Mouse (Mus musculus): Measurements from ENCODE around the gene Fam229b. TPM values are rescaled to one million over a fixed set of nuclear protein-coding genes. Genes with fewer than 3 reads are reported as not detected.

Gene Fam229b
- total and polyA plus RNA-seq, 3 experiments = 0.16 to 11.0 (median 1.6) TPM

- Histone ChIP-seq H3K36me3 (replicated peaks) (no peaks in the 10 kb centered on the region), H3K4me1 (ENCODE audit: insufficient read depth, low read depth, low read length) (peaks cover 54% of the 10 kb centered on the region), H3K4me3 (ENCODE audit: low read depth, low read length) (peak overlapping the region; percentile 70), H3K27me3 (ENCODE audit: insufficient read depth, low read length) (peaks cover 30% of the 10 kb centered on the region), H3K9me3 (replicated peaks) (no peaks in the 10 kb centered on the region)
- TF ChIP-seq GATA1 (IDR thresholded peaks at IDR 0.05; ENCODE audit: borderline replicate concordance, low read length) (no peak), CTCF (IDR thresholded peaks at IDR 0.05; ENCODE audit: low read depth, low read length) (peak; percentile 64)
- peak; percentile 80 for DNase-seq (ENCODE audit: low spot score)
- peak; percentile 76 for ATAC-seq (ENCODE audit: extremely low read depth, insufficient number of reproducible peaks, low FRiP score, poor library complexity, severe bottlenecking)
Measured at GRCm38 (mm10) chr10:39171134-39171533, 37.4 kb upstream of the Fam229b start.

DNA sequence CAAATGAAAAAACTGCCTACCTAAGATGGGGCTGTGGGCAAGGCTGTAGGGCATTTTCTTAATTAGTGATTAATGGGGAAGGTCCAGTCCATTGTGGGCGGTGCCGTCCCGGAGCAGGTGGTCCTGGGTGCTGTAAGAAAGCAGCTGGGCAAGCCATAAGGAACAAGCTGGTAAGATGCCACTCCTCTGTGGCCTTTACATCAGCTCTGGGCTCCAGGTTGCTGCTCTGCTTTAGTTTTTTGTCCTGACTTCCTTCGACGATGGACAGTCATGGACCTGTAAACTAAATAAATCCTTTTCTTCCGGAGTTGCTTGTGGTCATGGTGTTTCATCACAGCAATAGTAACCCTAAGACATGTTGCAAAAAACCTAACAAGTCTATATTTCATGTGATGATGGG is 37.0 kb upstream of the Fam229b start:
- Histone ChIP-seq H3K4me1 (ENCODE audit: insufficient read depth, low read depth, low read length) (peaks cover 51% of the 10 kb centered on the region), H3K36me3 (replicated peaks) (no peaks in the 10 kb centered on the region), H3K4me3 (ENCODE audit: low read depth, low read length) (peak overlapping the region; percentile 54; the same call in 1 of the 2 replicates), H3K9me3 (replicated peaks) (no peaks in the 10 kb centered on the region), H3K27me3 (ENCODE audit: insufficient read depth, low read length) (peaks cover 33% of the 10 kb centered on the region)
- TF ChIP-seq GATA1 (IDR thresholded peaks at IDR 0.05; ENCODE audit: borderline replicate concordance, low read length) (no peak), GATA2 (IDR thresholded peaks at IDR 0.05; ENCODE audit: borderline replicate concordance, low read depth, low read length) (no peak), POLR2AphosphoS5 (IDR thresholded peaks at IDR 0.05; ENCODE audit: insufficient replicate concordance, low read depth, low read length) (no peak), TAL1 (conservative IDR thresholded peaks at IDR 0.05; ENCODE audit: low read depth, low read length) (no peak), CTCF (IDR thresholded peaks at IDR 0.05; ENCODE audit: low read depth, low read length) (no peak)
- DNase-seq (ENCODE audit: low spot score) (no peak), ATAC-seq (ENCODE audit: extremely low read depth, insufficient number of reproducible peaks, low FRiP score, poor library complexity, severe bottlenecking) (no peak)

DNA sequence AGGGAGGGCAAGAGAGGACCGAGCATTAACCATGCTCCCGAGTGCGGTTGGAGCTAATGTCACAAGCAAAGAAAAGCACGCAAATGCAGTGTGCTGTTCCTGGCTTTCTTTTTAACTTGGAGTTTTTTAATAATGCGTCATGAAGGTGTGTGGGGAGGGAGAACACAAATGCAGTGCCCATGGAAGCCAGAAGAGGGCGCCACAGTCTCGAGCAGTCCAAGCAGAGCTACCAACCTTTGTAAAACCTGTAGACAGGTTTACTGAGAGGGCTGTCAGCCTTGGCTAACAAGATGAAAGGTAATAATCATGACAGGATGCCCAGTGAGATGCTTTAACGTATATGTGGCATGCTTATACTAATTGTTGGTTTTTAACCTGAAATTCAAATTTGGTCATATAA is 36.5 kb upstream of the Fam229b start:
- H3K9me3 ChIP-seq (replicated peaks) = no peaks in the 10 kb centered on the region
- TF ChIP-seq POLR2AphosphoS5 (IDR thresholded peaks at IDR 0.05; ENCODE audit: insufficient replicate concordance, low read depth, low read length) = no peak
- TF ChIP-seq CTCF (IDR thresholded peaks at IDR 0.05; ENCODE audit: low read depth, low read length) = peak; percentile 90
- H3K36me3 ChIP-seq (replicated peaks) = no peaks in the 10 kb centered on the region
- ATAC-seq (ENCODE audit: extremely low read depth, insufficient number of reproducible peaks, low FRiP score, poor library complexity, severe bottlenecking) (no peak), DNase-seq (ENCODE audit: low spot score) (peak; percentile 31)
- peaks cover 48% of the 10 kb centered on the region for H3K4me1 ChIP-seq (ENCODE audit: insufficient read depth, low read depth, low read length)
- peaks cover 38% of the 10 kb centered on the region for H3K27me3 ChIP-seq (ENCODE audit: insufficient read depth, low read length)
- H3K4me3 ChIP-seq (ENCODE audit: low read depth, low read length) = no peak overlapping the region

- ATAC-seq (ENCODE audit: extremely low read depth, insufficient number of reproducible peaks, low FRiP score, poor library complexity, severe bottlenecking) (no peak), DNase-seq (ENCODE audit: low spot score) (no peak)
- TF ChIP-seq GATA2 (IDR thresholded peaks at IDR 0.05; ENCODE audit: borderline replicate concordance, low read depth, low read length) (no peak), CTCF (IDR thresholded peaks at IDR 0.05; ENCODE audit: low read depth, low read length) (no peak), POLR2AphosphoS5 (IDR thresholded peaks at IDR 0.05; ENCODE audit: insufficient replicate concordance, low read depth, low read length) (no peak), GATA1 (IDR thresholded peaks at IDR 0.05; ENCODE audit: borderline replicate concordance, low read length) (no peak), TAL1 (conservative IDR thresholded peaks at IDR 0.05; ENCODE audit: low read depth, low read length) (no peak)
- H3K9me3 ChIP-seq (replicated peaks) = no peaks in the 10 kb centered on the region
- H3K4me3 ChIP-seq (ENCODE audit: low read depth, low read length) = no peak overlapping the region
- H3K27me3 ChIP-seq (ENCODE audit: insufficient read depth, low read length) = peaks cover 43% of the 10 kb centered on the region
- H3K4me1 ChIP-seq (ENCODE audit: insufficient read depth, low read depth, low read length) = peaks cover 43% of the 10 kb centered on the region
- no peaks in the 10 kb centered on the region for H3K36me3 ChIP-seq (replicated peaks)
Measured at GRCm38 (mm10) chr10:39169642-39170041, 35.9 kb upstream of the Fam229b start.

GRCm38 (mm10) chr10:39167611-39168010 is 33.9 kb upstream of the Fam229b start:
- TF ChIP-seq CTCF (IDR thresholded peaks at IDR 0.05; ENCODE audit: low read depth, low read length) (no peak), GATA2 (IDR thresholded peaks at IDR 0.05; ENCODE audit: borderline replicate concordance, low read depth, low read length) (no peak), GATA1 (IDR thresholded peaks at IDR 0.05; ENCODE audit: borderline replicate concordance, low read length) (no peak), POLR2AphosphoS5 (IDR thresholded peaks at IDR 0.05; ENCODE audit: insufficient replicate concordance, low read depth, low read length) (no peak), TAL1 (conservative IDR thresholded peaks at IDR 0.05; ENCODE audit: low read depth, low read length) (no peak)
- DNase-seq (ENCODE audit: low spot score) (no peak), ATAC-seq (ENCODE audit: extremely low read depth, insufficient number of reproducible peaks, low FRiP score, poor library complexity, severe bottlenecking) (no peak)
- Histone ChIP-seq H3K4me3 (ENCODE audit: low read depth, low read length) (no peak overlapping the region), H3K36me3 (replicated peaks) (no peaks in the 10 kb centered on the region), H3K4me1 (ENCODE audit: insufficient read depth, low read depth, low read length) (peaks cover 30% of the 10 kb centered on the region), H3K27me3 (ENCODE audit: insufficient read depth, low read length) (peaks cover 59% of the 10 kb centered on the region), H3K9me3 (replicated peaks) (no peaks in the 10 kb centered on the region)

DNA sequence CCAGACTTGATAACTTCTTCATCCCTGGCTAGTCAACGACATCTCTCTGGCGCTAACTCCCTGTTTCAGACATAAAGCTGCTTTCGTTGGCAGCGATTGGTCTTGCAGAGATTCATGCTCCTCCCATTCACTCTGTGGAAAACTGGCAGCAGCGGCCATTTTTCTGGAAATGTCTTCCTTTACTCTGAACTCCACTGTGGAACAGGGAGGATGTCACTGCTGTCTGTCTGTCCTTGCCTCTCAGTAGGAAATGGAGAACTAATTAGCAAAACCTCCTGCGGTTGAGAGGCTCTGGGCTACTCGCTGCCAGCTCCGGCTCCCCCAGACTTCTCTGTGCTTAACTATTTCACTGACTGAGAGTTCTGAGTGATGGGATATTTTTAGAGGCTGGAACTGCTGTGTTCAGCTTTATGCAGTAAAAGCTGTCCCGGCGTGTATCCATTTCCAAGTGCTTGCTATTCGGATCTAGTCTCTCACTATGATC is 32.0 kb upstream of the Fam229b start:
- DNase-seq (ENCODE audit: low spot score) = no peak
- Histone ChIP-seq H3K36me3 (replicated peaks) (no peaks in the 10 kb centered on the region), H3K27me3 (ENCODE audit: insufficient read depth, low read length) (peaks cover 64% of the 10 kb centered on the region), H3K4me1 (ENCODE audit: insufficient read depth, low read depth, low read length) (peaks cover 13% of the 10 kb centered on the region), H3K4me3 (ENCODE audit: low read depth, low read length) (no peak overlapping the region), H3K9me3 (replicated peaks) (no peaks in the 10 kb centered on the region)
- TF ChIP-seq TAL1 (conservative IDR thresholded peaks at IDR 0.05; ENCODE audit: low read depth, low read length) = no peak
- ATAC-seq (ENCODE audit: extremely low read depth, insufficient number of reproducible peaks, low FRiP score, poor library complexity, severe bottlenecking) = no peak

DNA sequence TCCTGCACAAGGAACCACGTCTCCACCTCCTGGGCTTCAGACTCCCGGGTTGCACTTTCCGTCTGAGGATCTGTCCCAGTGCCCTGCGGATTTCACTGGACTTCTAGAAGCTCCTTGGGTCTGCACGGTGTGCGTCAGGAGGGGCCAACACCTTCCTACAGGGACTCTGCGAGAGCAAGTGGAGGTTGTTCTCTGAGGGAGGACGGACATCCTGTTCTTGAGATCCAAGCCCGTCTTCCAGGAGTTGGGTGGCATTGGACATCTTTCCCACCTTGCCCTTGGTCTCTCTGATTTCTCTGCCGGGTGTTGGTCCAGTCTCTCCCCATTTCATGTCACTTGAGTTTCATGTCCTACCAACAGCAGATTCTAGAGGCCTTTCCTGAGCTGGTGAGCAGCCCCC is 30.0 kb upstream of the Fam229b start, which contains the start of gene Ccn6:
Ccn6 (minus strand) TSS at position 101 of the 400 bp plus-strand sequence.
- H3K27me3 ChIP-seq (ENCODE audit: insufficient read depth, low read length) = peaks cover 59% of the 10 kb centered on the region
- no peak for TF ChIP-seq TAL1 (conservative IDR thresholded peaks at IDR 0.05; ENCODE audit: low read depth, low read length)
- H3K4me1 ChIP-seq (ENCODE audit: insufficient read depth, low read depth, low read length) = no peaks in the 10 kb centered on the region
- ATAC-seq (ENCODE audit: extremely low read depth, insufficient number of reproducible peaks, low FRiP score, poor library complexity, severe bottlenecking) (no peak), DNase-seq (ENCODE audit: low spot score) (no peak)
- no peaks in the 10 kb centered on the region for H3K36me3 ChIP-seq (replicated peaks)
- no peak within 1 kb of the TSS for H3K4me3 ChIP-seq (ENCODE audit: low read depth, low read length)
- H3K9me3 ChIP-seq (replicated peaks) = no peaks in the 10 kb centered on the region
